Mouse (Mus musculus) midbrain, embryonic 12.5 days (tissue): ENCODE data around the gene Zscan10. TPM values are rescaled to one million over a fixed set of nuclear protein-coding genes. Genes with fewer than 3 reads are reported as not detected.

ENCODE experiments used
- ATAC-seq: fragments of 200-750 bp; cut with Nextera tagmentation; 2 replicates; pipeline ENCODE4 v1.8.0; 2017; ENCODE audit warnings: low read depth, moderate TSS enrichment, moderate library complexity; ENCODE audit not compliant: low FRiP score
- H3K27ac ChIP-seq: fragments of 300-500 bp; sonication (generic); replicated peaks from 2 replicates; pipeline ENCODE4 v1.5.1; 2016; ENCODE audit warnings: mild to moderate bottlenecking
- H3K27me3 ChIP-seq: fragments of 300-500 bp; sonication (generic); 2 replicates; pipeline ENCODE4 v1.6.1; 2016; ENCODE audit warnings: mild to moderate bottlenecking
- H3K36me3 ChIP-seq: fragments of 300-500 bp; sonication (generic); 2 replicates; pipeline ENCODE4 v1.6.1; 2016
- H3K4me1 ChIP-seq: fragments of 300-500 bp; sonication (generic); 2 replicates; pipeline ENCODE4 v1.6.1; 2016
- H3K4me2 ChIP-seq: fragments of 300-500 bp; sonication (generic); replicated peaks from 2 replicates; pipeline ENCODE4 v1.6.1; 2016; ENCODE audit warnings: mild to moderate bottlenecking, moderate library complexity
- H3K4me3 ChIP-seq: fragments of 300-500 bp; sonication (generic); 2 replicates; pipeline ENCODE4 v1.5.1; 2016; ENCODE audit warnings: mild to moderate bottlenecking
- H3K9ac ChIP-seq: fragments of 300-500 bp; sonication (generic); replicated peaks from 2 replicates; pipeline ENCODE4 v1.6.1; 2016; ENCODE audit warnings: mild to moderate bottlenecking, moderate library complexity
- H3K9me3 ChIP-seq: fragments of 300-500 bp; sonication (generic); 2 replicates; pipeline ENCODE4 v1.6.1; 2016; ENCODE audit warnings: mild to moderate bottlenecking
- WGBS: fragments of 180-500 bp; shearing (Covaris S2); methylation state at CpG from one replicate; pipeline ENCODE4 v1.1.7; 2016; 5-methylcytosine and 5-hydroxymethylcytosine counted together
- polyA plus RNA-seq: library from polyadenylated mRNA; unstranded; fragments of >200 nt; fragmentation: Nextera tagmentation; extraction: Ambion mirVana; gene quantifications from 2 replicates; pipeline ENCODE4 v1.2.1, GENCODE M21; 2016

The Zscan10 gene
- polyA plus RNA-seq, 1 experiment from 2014 or later = not detected

- no peak for ATAC-seq
- Histone ChIP-seq H3K4me2 (no peak overlapping the region), H3K4me3 (no peak overlapping the region), H3K9me3 (no peaks in the 10 kb centered on the region), H3K36me3 (no peaks in the 10 kb centered on the region), H3K27me3 (0 out of 2 replicates have a peak, but pooled peaks cover 6% of the 10 kb centered on the region), H3K27ac (no peak overlapping the region), H3K9ac (no peak overlapping the region), H3K4me1 (peaks cover 4% of the 10 kb centered on the region; the same call in 1 of the 2 replicates)
- WGBS = 33% methylated on average over 7 of the region's 7 CpGs
These were observed 27.2 kb downstream of the Zscan10 start for GRCm38 (mm10) chr17:23627813-23628212.

- peaks cover 4% of the 10 kb centered on the region; the same call in 1 of the 2 replicates for H3K4me1 ChIP-seq
- H3K4me3 ChIP-seq = 0 out of 2 replicates have a peak overlapping the region, but pooled peaks have one; percentile 13
- H3K27ac ChIP-seq = no peak overlapping the region
- H3K4me2 ChIP-seq = peak overlapping the region; percentile 45
- no peaks in the 10 kb centered on the region for H3K36me3 ChIP-seq
- H3K9me3 ChIP-seq = no peaks in the 10 kb centered on the region
- H3K9ac ChIP-seq = 0 out of 2 replicates have a peak overlapping the region, but pooled peaks have one; percentile 31
- ATAC-seq = peak; percentile 87
- 0 out of 2 replicates have a peak, but pooled peaks cover 6% of the 10 kb centered on the region for H3K27me3 ChIP-seq
- WGBS = 20% methylated on average over 22 of the region's 22 CpGs
These were observed 29.8 kb downstream of the Zscan10 start for GRCm38 (mm10) chr17:23630195-23631020.

- H3K36me3 ChIP-seq = no peaks in the 10 kb centered on the region
- 0 out of 2 replicates have a peak, but pooled peaks cover 6% of the 10 kb centered on the region for H3K27me3 ChIP-seq
- H3K4me3 ChIP-seq = no peak overlapping the region
- no peak overlapping the region for H3K9ac ChIP-seq
- no peak for ATAC-seq
- H3K4me1 ChIP-seq = peaks cover 4% of the 10 kb centered on the region; the same call in 1 of the 2 replicates
- H3K27ac ChIP-seq = no peak overlapping the region
- WGBS = 87% methylated on average over 8 of the region's 8 CpGs
- no peak overlapping the region for H3K4me2 ChIP-seq
- H3K9me3 ChIP-seq = no peaks in the 10 kb centered on the region
These were observed 30.6 kb downstream of the Zscan10 start for GRCm38 (mm10) chr17:23631241-23631640.

GRCm38 (mm10) chr17:23644613-23645495 lies 44.2 kb downstream of the Zscan10 start, which contains the start of gene Mmp25:
Gene Mmp25 (minus strand): TSS chr17:23645277.
- Histone ChIP-seq H3K36me3 (no peaks in the 10 kb centered on the region), H3K4me3 (peak within 1 kb of the TSS; percentile 44), H3K9ac (peak within 1 kb of the TSS; percentile 29), H3K27me3 (peaks cover 34% of the 10 kb centered on the region), H3K27ac (no peak within 1 kb of the TSS), H3K4me1 (peaks cover 11% of the 10 kb centered on the region), H3K4me2 (peak within 1 kb of the TSS; percentile 70), H3K9me3 (no peaks in the 10 kb centered on the region)
- ATAC-seq = peak; percentile 57; the same call in 1 of the 2 replicates
- under 1% methylated on average over 57 of the region's 58 CpGs for WGBS

- H3K36me3 ChIP-seq = no peaks in the 10 kb centered on the region
- no peak overlapping the region for H3K4me2 ChIP-seq
- 25% methylated on average over 10 of the region's 10 CpGs for WGBS
- no peak overlapping the region for H3K27ac ChIP-seq
- no peak for ATAC-seq
- peaks cover 34% of the 10 kb centered on the region for H3K27me3 ChIP-seq
- H3K9me3 ChIP-seq = no peaks in the 10 kb centered on the region
- peaks cover 11% of the 10 kb centered on the region for H3K4me1 ChIP-seq
- H3K9ac ChIP-seq = no peak overlapping the region
- no peak overlapping the region for H3K4me3 ChIP-seq
These were observed 45.2 kb downstream of the Zscan10 start for GRCm38 (mm10) chr17:23645894-23646293.

GRCm38 (mm10) chr17:23651363-23651762 lies 50.7 kb downstream of the Zscan10 start:
- H3K9ac ChIP-seq = no peak overlapping the region
- no peaks in the 10 kb centered on the region for H3K36me3 ChIP-seq
- H3K9me3 ChIP-seq = no peaks in the 10 kb centered on the region
- no peak for ATAC-seq
- no peak overlapping the region for H3K27ac ChIP-seq
- no peak overlapping the region for H3K4me3 ChIP-seq
- no peak overlapping the region for H3K4me2 ChIP-seq
- peaks cover 10% of the 10 kb centered on the region for H3K27me3 ChIP-seq
- no peaks in the 10 kb centered on the region for H3K4me1 ChIP-seq
- WGBS = 80% methylated on average over 6 of the region's 6 CpGs

- Histone ChIP-seq H3K4me2 (no peak overlapping the region), H3K4me1 (no peaks in the 10 kb centered on the region), H3K36me3 (no peaks in the 10 kb centered on the region), H3K9ac (no peak overlapping the region), H3K27me3 (peaks cover 6% of the 10 kb centered on the region; the same call in 1 of the 2 replicates), H3K27ac (no peak overlapping the region), H3K9me3 (no peaks in the 10 kb centered on the region), H3K4me3 (no peak overlapping the region)
- 64% methylated on average over 2 of the region's 2 CpGs for WGBS
- ATAC-seq = no peak
These were observed 52.7 kb downstream of the Zscan10 start for GRCm38 (mm10) chr17:23653324-23653723.

- no peak for ATAC-seq
- Histone ChIP-seq H3K9ac (no peak overlapping the region), H3K4me1 (no peaks in the 10 kb centered on the region), H3K36me3 (no peaks in the 10 kb centered on the region), H3K9me3 (no peaks in the 10 kb centered on the region), H3K27ac (no peak overlapping the region), H3K4me3 (no peak overlapping the region), H3K4me2 (no peak overlapping the region), H3K27me3 (peaks cover 8% of the 10 kb centered on the region)
- WGBS = 72% methylated on average over 6 of the region's 6 CpGs
These were observed 53.3 kb downstream of the Zscan10 start for GRCm38 (mm10) chr17:23654001-23654400.

GRCm38 (mm10) chr17:23654410-23654809 lies 53.8 kb downstream of the Zscan10 start:
- H3K4me2 ChIP-seq = no peak overlapping the region
- H3K4me3 ChIP-seq = no peak overlapping the region
- no peaks in the 10 kb centered on the region for H3K9me3 ChIP-seq
- no peak overlapping the region for H3K9ac ChIP-seq
- no peak for ATAC-seq
- H3K4me1 ChIP-seq = no peaks in the 10 kb centered on the region
- H3K27me3 ChIP-seq = peaks cover 12% of the 10 kb centered on the region
- no peaks in the 10 kb centered on the region for H3K36me3 ChIP-seq
- WGBS = 51% methylated on average over 2 of the region's 2 CpGs
- H3K27ac ChIP-seq = no peak overlapping the region

- no peaks in the 10 kb centered on the region for H3K9me3 ChIP-seq
- peaks cover 5% of the 10 kb centered on the region; the same call in 1 of the 2 replicates for H3K4me1 ChIP-seq
- no peak overlapping the region for H3K4me2 ChIP-seq
- H3K36me3 ChIP-seq = no peaks in the 10 kb centered on the region
- no peak overlapping the region for H3K9ac ChIP-seq
- no peak overlapping the region for H3K4me3 ChIP-seq
- ATAC-seq = no peak
- 88% methylated on average over 3 of the region's 3 CpGs for WGBS
- peaks cover 51% of the 10 kb centered on the region for H3K27me3 ChIP-seq
- H3K27ac ChIP-seq = no peak overlapping the region
These were observed 57.8 kb downstream of the Zscan10 start for GRCm38 (mm10) chr17:23658450-23658849.

GRCm38 (mm10) chr17:23660117-23660875 lies 59.6 kb downstream of the Zscan10 start, which contains the start of gene Bicdl2:
Gene Bicdl2 (plus strand): TSS chr17:23660506.
- H3K9ac ChIP-seq = no peak within 1 kb of the TSS
- H3K27ac ChIP-seq = no peak within 1 kb of the TSS
- WGBS = 7% methylated on average over 26 of the region's 27 CpGs
- no peak within 1 kb of the TSS for H3K4me3 ChIP-seq
- H3K4me2 ChIP-seq = no peak within 1 kb of the TSS
- H3K4me1 ChIP-seq = peaks cover 5% of the 10 kb centered on the region; the same call in 1 of the 2 replicates
- H3K9me3 ChIP-seq = no peaks in the 10 kb centered on the region
- H3K27me3 ChIP-seq = peaks cover 55% of the 10 kb centered on the region
- ATAC-seq = no peak
- H3K36me3 ChIP-seq = no peaks in the 10 kb centered on the region
